Mouse (Mus musculus): Measurements from ENCODE around the gene C5ar2. TPM values are rescaled to one million over a fixed set of nuclear protein-coding genes. Genes with fewer than 3 reads are reported as not detected.
"Not testable (repeated sequence)": the region's sequence is repeated elsewhere in the genome, so short reads cannot be mapped to it uniquely, and the experiment has no call there.

Gene C5ar2
- polyA plus RNA-seq, 1 experiment from 2014 or later: not detected

DNA sequence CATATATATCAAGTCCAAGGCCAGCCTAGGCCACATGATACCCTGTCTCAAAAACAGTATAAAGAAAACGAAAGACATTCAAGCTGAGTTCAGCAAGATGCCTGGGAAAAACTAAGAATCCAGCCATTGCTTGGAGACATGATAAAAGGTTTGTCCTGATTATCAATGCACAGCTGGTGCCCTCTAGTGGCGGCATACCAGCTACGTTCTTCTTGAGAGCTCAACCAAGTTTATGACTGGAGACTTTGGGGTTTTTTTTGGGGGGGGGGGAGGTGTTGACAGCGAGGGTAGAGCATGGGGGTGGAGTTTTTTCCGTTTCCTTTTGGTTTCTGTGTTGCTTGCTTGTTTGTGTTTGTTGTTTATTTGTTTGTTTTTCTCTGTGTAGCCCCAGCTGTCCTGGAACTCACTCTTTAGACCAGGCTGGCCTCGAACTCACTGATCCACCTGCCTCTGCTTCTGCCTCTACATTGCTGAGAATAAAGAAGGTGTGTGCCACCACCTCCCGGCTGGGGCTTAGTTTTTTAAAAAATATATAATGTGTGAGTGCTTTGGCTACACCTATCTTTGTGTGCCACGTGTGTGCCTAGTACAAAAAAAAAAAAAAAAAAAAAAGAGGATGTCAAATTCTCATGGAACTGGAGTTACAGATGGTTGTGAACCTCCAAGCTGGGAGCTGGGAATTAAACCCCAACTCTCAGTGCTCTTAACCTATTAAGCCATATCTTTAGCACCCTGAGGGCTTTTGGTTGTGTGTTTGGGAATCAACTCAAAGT is 19.2 kb upstream of the C5ar2 start:
- no peaks in the 10 kb centered on the region for H3K27me3 ChIP-seq (ENCODE audit: control insufficient read depth, insufficient read depth, low read length)
- no peak overlapping the region for H3K4me2 ChIP-seq (replicated peaks)
- peak; percentile 77 for DNase-seq (ENCODE audit: low spot score)
- ATAC-seq (ENCODE audit: low FRiP score): no peak
- H3K9ac ChIP-seq: no peak overlapping the region
- H3K4me1 ChIP-seq (replicated peaks; ENCODE audit: control insufficient read depth, insufficient read depth, low read length): no peaks in the 10 kb centered on the region
- 28% methylated on average over 8 of the region's 8 CpGs for WGBS
- peaks cover 8% of the 10 kb centered on the region; the same call in 1 of the 2 replicates for H3K9me3 ChIP-seq (ENCODE audit: control insufficient read depth, low read length)
- no peaks in the 10 kb centered on the region for H3K36me3 ChIP-seq (replicated peaks; ENCODE audit: control insufficient read depth, insufficient read depth)
- H3K27ac ChIP-seq: no peak overlapping the region
- H3K4me3 ChIP-seq (replicated peaks; ENCODE audit: low read length): no peak overlapping the region

- DNase-seq (ENCODE audit: low spot score) (no peak), ATAC-seq (ENCODE audit: low FRiP score) (no peak)
- WGBS: 83% methylated on average over 1 of the region's 1 CpGs
- H3K9me3 ChIP-seq (ENCODE audit: control insufficient read depth, low read length): peaks cover 8% of the 10 kb centered on the region; the same call in 1 of the 2 replicates
- H3K4me2 ChIP-seq (replicated peaks): no peak overlapping the region
- no peaks in the 10 kb centered on the region for H3K36me3 ChIP-seq (replicated peaks; ENCODE audit: control insufficient read depth, insufficient read depth)
- no peak overlapping the region for H3K4me3 ChIP-seq (replicated peaks; ENCODE audit: low read length)
- no peaks in the 10 kb centered on the region for H3K4me1 ChIP-seq (replicated peaks; ENCODE audit: control insufficient read depth, insufficient read depth, low read length)
- H3K9ac ChIP-seq: no peak overlapping the region
- no peaks in the 10 kb centered on the region for H3K27me3 ChIP-seq (ENCODE audit: control insufficient read depth, insufficient read depth, low read length)
- H3K27ac ChIP-seq: no peak overlapping the region
Measured at GRCm38 (mm10) chr7:16261097-16261496, 17.1 kb upstream of the C5ar2 start.

DNA sequence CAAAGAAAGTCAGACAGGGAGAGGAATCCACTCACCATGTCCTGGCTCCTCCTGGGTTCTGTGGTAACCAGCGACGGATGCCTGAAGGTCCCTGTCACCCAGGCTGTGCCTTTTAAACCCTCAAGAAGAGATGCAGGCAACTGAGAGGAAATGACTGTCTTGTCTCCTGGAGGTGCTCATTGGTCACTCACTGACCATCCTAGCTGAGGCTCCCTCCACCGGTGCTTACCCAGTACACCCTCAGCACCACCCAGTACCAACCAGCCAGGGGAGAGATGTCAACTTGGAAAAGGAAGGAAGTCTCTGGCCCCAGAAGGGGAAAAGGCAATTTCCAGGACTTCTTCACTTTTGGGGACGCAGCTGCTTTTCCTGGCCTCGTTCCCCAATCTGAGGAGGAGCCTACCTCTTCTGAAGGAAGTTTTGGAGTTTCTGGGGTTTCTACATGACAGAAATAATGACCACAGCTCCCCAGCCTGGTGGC is 15.2 kb upstream of the C5ar2 start, which contains the start of gene C5ar1:
Gene C5ar1 (minus strand): TSS at position 431 of the 481 bp plus-strand sequence.
- WGBS: 83% methylated on average over 5 of the region's 5 CpGs
- H3K27ac ChIP-seq: no peak within 1 kb of the TSS

DNA sequence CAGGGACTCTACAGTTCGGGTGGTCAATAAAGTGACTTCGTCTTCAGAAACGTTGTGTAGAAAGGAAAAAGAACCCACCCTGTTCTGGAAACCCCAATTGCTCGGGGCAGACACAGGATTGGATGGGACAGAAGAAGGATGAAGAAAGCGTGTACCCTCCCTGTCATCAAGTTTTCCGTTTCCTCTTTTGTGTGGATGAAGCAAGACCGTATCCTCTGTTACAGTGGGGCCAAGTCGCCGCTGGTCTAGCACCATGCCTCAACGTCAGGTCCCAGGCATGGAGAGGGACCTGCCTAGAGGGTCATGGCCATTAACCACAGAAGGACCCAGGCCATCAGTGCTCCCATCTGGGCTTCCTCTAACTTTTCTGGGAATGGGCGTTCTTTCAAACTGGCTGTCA is 13.9 kb upstream of the C5ar2 start:
- H3K4me3 ChIP-seq (replicated peaks; ENCODE audit: low read length): no peak overlapping the region
- no peaks in the 10 kb centered on the region for H3K36me3 ChIP-seq (replicated peaks; ENCODE audit: control insufficient read depth, insufficient read depth)
- H3K27ac ChIP-seq: no peak overlapping the region
- no peaks in the 10 kb centered on the region for H3K27me3 ChIP-seq (ENCODE audit: control insufficient read depth, insufficient read depth, low read length)
- H3K4me1 ChIP-seq (replicated peaks; ENCODE audit: control insufficient read depth, insufficient read depth, low read length): no peaks in the 10 kb centered on the region
- ATAC-seq (ENCODE audit: low FRiP score) (no peak), DNase-seq (ENCODE audit: low spot score) (no peak)
- no peaks in the 10 kb centered on the region for H3K9me3 ChIP-seq (ENCODE audit: control insufficient read depth, low read length)
- H3K4me2 ChIP-seq (replicated peaks): no peak overlapping the region
- 91% methylated on average over 11 of the region's 11 CpGs for WGBS
- H3K9ac ChIP-seq: no peak overlapping the region

More for the DNA sequence above, 15.2 kb upstream of the C5ar2 start, which contains the start of gene C5ar1:
- H3K9me3 ChIP-seq (ENCODE audit: control insufficient read depth, low read length): no peaks in the 10 kb centered on the region
- no peak within 1 kb of the TSS for H3K9ac ChIP-seq
- no peak within 1 kb of the TSS for H3K4me2 ChIP-seq (replicated peaks)
- H3K36me3 ChIP-seq (replicated peaks; ENCODE audit: control insufficient read depth, insufficient read depth): no peaks in the 10 kb centered on the region
- no peak for DNase-seq (ENCODE audit: low spot score)
- H3K4me3 ChIP-seq (replicated peaks; ENCODE audit: low read length): no peak within 1 kb of the TSS
- ATAC-seq (ENCODE audit: low FRiP score): no peak
- no peaks in the 10 kb centered on the region for H3K27me3 ChIP-seq (ENCODE audit: control insufficient read depth, insufficient read depth, low read length)
- H3K4me1 ChIP-seq (replicated peaks; ENCODE audit: control insufficient read depth, insufficient read depth, low read length): no peaks in the 10 kb centered on the region

DNA sequence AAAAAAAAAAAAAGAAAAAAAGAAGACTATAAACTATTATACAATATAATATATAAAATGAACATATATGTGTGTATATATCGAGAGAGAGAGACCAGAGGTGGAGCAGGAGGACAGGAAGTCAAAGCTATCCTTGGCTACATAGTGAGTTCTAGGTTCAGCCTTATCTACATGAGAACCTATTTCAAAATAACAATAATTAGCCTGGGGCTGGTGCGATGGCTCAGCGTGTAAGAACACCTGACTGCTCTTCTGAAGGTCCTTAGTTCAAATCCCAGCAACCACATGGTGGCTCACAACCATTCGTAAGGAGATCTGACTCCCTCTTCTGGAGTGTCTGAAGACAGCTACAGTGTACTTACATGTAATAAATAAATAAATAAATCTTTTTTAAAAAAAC is 12.0 kb upstream of the C5ar2 start:
- not testable (repeated sequence) for H3K4me3 ChIP-seq (replicated peaks; ENCODE audit: low read length); H3K4me2 ChIP-seq (replicated peaks); ATAC-seq (ENCODE audit: low FRiP score); H3K27ac ChIP-seq; H3K27me3 ChIP-seq (ENCODE audit: control insufficient read depth, insufficient read depth, low read length); H3K36me3 ChIP-seq (replicated peaks; ENCODE audit: control insufficient read depth, insufficient read depth); H3K9me3 ChIP-seq (ENCODE audit: control insufficient read depth, low read length); H3K9ac ChIP-seq; H3K4me1 ChIP-seq (replicated peaks; ENCODE audit: control insufficient read depth, insufficient read depth, low read length); DNase-seq (ENCODE audit: low spot score)
- WGBS: 81% methylated on average over 4 of the region's 4 CpGs

DNA sequence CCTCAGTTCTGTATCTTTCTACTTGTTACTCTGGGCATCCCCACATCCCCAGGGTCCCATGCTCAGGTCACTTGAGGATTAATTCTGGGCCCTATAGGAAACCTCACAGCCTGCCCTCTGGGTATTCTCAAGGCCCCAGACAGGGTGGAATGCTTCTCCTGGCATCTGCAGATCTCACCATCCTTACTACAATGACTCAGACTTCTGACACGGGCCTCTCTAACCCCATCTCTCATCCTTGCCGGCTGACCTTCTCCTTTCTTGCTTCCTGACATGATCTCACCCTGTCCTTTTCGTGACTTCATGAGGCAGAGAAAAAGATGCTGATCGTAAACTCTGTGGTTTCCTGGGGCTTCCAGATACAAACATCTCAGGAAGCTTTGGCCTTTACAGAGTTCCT is 10.2 kb upstream of the C5ar2 start:
- Histone ChIP-seq H3K36me3 (replicated peaks; ENCODE audit: control insufficient read depth, insufficient read depth) (no peaks in the 10 kb centered on the region), H3K9ac (no peak overlapping the region), H3K4me3 (replicated peaks; ENCODE audit: low read length) (no peak overlapping the region), H3K4me2 (replicated peaks) (no peak overlapping the region), H3K27ac (no peak overlapping the region), H3K9me3 (ENCODE audit: control insufficient read depth, low read length) (no peaks in the 10 kb centered on the region), H3K27me3 (ENCODE audit: control insufficient read depth, insufficient read depth, low read length) (no peaks in the 10 kb centered on the region), H3K4me1 (replicated peaks; ENCODE audit: control insufficient read depth, insufficient read depth, low read length) (no peaks in the 10 kb centered on the region)
- DNase-seq (ENCODE audit: low spot score) (no peak), ATAC-seq (ENCODE audit: low FRiP score) (no peak)
- WGBS: 78% methylated on average over 4 of the region's 4 CpGs

- Histone ChIP-seq H3K9ac (no peak overlapping the region), H3K36me3 (replicated peaks; ENCODE audit: control insufficient read depth, insufficient read depth) (no peaks in the 10 kb centered on the region), H3K27me3 (ENCODE audit: control insufficient read depth, insufficient read depth, low read length) (no peaks in the 10 kb centered on the region), H3K4me2 (replicated peaks) (no peak overlapping the region), H3K4me1 (replicated peaks; ENCODE audit: control insufficient read depth, insufficient read depth, low read length) (no peaks in the 10 kb centered on the region), H3K4me3 (replicated peaks; ENCODE audit: low read length) (no peak overlapping the region), H3K27ac (no peak overlapping the region), H3K9me3 (ENCODE audit: control insufficient read depth, low read length) (no peaks in the 10 kb centered on the region)
- ATAC-seq (ENCODE audit: low FRiP score) (no peak), DNase-seq (ENCODE audit: low spot score) (no peak)
- WGBS: 93% methylated on average over 5 of the region's 5 CpGs
Measured at GRCm38 (mm10) chr7:16250687-16251086, 6.7 kb upstream of the C5ar2 start.

DNA sequence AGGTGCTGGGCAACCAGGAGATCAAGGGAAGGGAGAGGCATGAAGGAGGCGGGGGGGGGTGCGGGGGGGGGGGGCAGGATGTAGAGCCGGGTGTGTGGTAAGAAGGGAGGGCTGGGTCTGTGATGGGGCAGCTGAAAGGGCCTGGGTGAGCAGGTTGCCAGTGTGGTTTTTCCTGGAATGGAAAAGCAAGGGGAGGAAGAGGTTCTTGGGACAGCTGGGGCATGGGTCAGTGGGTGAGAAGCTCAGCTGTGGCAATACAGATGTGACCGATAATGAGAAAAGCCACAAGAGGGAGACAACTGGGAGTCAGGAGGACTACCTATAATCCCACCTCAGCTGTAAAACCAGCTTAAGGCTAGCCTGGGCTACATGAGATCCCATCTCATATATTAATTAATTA is 2.0 kb upstream of the C5ar2 start:
- H3K4me1 ChIP-seq (replicated peaks; ENCODE audit: control insufficient read depth, insufficient read depth, low read length): no peaks in the 10 kb centered on the region
- H3K9me3 ChIP-seq (ENCODE audit: control insufficient read depth, low read length): no peaks in the 10 kb centered on the region
- no peak overlapping the region for H3K4me3 ChIP-seq (replicated peaks; ENCODE audit: low read length)
- WGBS: 65% methylated on average over 1 of the region's 4 CpGs
- H3K9ac ChIP-seq: no peak overlapping the region
- H3K4me2 ChIP-seq (replicated peaks): no peak overlapping the region
- no peak overlapping the region for H3K27ac ChIP-seq
- no peaks in the 10 kb centered on the region for H3K27me3 ChIP-seq (ENCODE audit: control insufficient read depth, insufficient read depth, low read length)
- ATAC-seq (ENCODE audit: low FRiP score) (no peak), DNase-seq (ENCODE audit: low spot score) (no peak)
- H3K36me3 ChIP-seq (replicated peaks; ENCODE audit: control insufficient read depth, insufficient read depth): no peaks in the 10 kb centered on the region

GRCm38 (mm10) chr7:16242198-16242597 is 1.8 kb downstream of the C5ar2 start:
- H3K4me3 ChIP-seq (replicated peaks; ENCODE audit: low read length): no peak overlapping the region
- no peak overlapping the region for H3K9ac ChIP-seq
- H3K36me3 ChIP-seq (replicated peaks; ENCODE audit: control insufficient read depth, insufficient read depth): no peaks in the 10 kb centered on the region
- no peak overlapping the region for H3K4me2 ChIP-seq (replicated peaks)
- ATAC-seq (ENCODE audit: low FRiP score) (no peak), DNase-seq (ENCODE audit: low spot score) (no peak)
- H3K4me1 ChIP-seq (replicated peaks; ENCODE audit: control insufficient read depth, insufficient read depth, low read length): no peaks in the 10 kb centered on the region
- WGBS: 87% methylated on average over 6 of the region's 6 CpGs
- H3K27me3 ChIP-seq (ENCODE audit: control insufficient read depth, insufficient read depth, low read length): no peaks in the 10 kb centered on the region
- no peak overlapping the region for H3K27ac ChIP-seq
- no peaks in the 10 kb centered on the region for H3K9me3 ChIP-seq (ENCODE audit: control insufficient read depth, low read length)

All from hindbrain, embryonic 14.5 days (tissue).